ENCODE assay signal across 10 mouse cellular contexts in genomic region chr1:51719897-51720673, GRCm38 (mm10).
DNase-seq lines count a peak whose midpoint lies in the region; ATAC-seq lines count a peak whose summit lies in the region.
"Had no signal": no experiment of that assay in that cellular context is flagged by ENCODE, and none has a peak within 500 bp of the region (broad histone marks: within the 10 kb centered on the region; RNA-seq: fewer than 3 reads in every experiment).

No protein-coding gene starts in this region.

- H3K36me3 ChIP-seq in midbrain, embryonic 11.5 days (ENCODE audit: control insufficient read depth, insufficient read depth, low read length): no peaks in the 10 kb centered on the region
- H3K36me3 ChIP-seq in midbrain, embryonic 10.5 days: no peaks in the 10 kb centered on the region
- no peaks in the 10 kb centered on the region for H3K36me3 ChIP-seq in stomach, embryonic 14.5 days (ENCODE audit: control insufficient read depth, insufficient read depth, low read length)
- H3K36me3 ChIP-seq: heart, embryonic 15.5 days had no signal

- H3K4me1 ChIP-seq in midbrain, embryonic 11.5 days (ENCODE audit: control insufficient read depth, insufficient read depth, low read length): no peaks in the 10 kb centered on the region
- peaks cover 5% of the 10 kb centered on the region; the same call in 1 of the 2 replicates for H3K4me1 ChIP-seq in midbrain, embryonic 10.5 days
- no peaks in the 10 kb centered on the region for H3K4me1 ChIP-seq in stomach, embryonic 14.5 days (ENCODE audit: control insufficient read depth, insufficient read depth, low read length)
- H3K4me1 ChIP-seq: heart, embryonic 15.5 days had no signal

- H3K4me3 ChIP-seq in midbrain, embryonic 11.5 days (ENCODE audit: low read depth, low read length): no peak overlapping the region
- H3K4me3 ChIP-seq in midbrain, embryonic 10.5 days: no peak overlapping the region
- H3K4me3 ChIP-seq in stomach, embryonic 14.5 days (ENCODE audit: low read depth, low read length): no peak overlapping the region
- H3K4me3 ChIP-seq: heart, embryonic 15.5 days; myocyte had no signal

- intact Hi-C loops in heart, postnatal 10 days (cut with DNase I): no loop called here

- H3K27ac ChIP-seq in midbrain, embryonic 11.5 days (ENCODE audit: low read depth, low read length): no peak overlapping the region
- H3K27ac ChIP-seq in midbrain, embryonic 10.5 days (replicated peaks): no peak overlapping the region
- H3K27ac ChIP-seq in stomach, embryonic 14.5 days (ENCODE audit: low read length): no peak overlapping the region
- H3K27ac ChIP-seq: heart, embryonic 15.5 days had no signal

- DNase-seq in cerebellum, postnatal 10 days: peak; percentile 76 to 83
- DNase-seq in cerebellum, adult 8-10 months: no peak
- DNase-seq in midbrain, embryonic 11.5 days (ENCODE audit: low spot score, missing footprints): peak; percentile 66
- no peak for DNase-seq in midbrain, embryonic 10.5 days (ENCODE audit: low spot score)
- DNase-seq in layer of hippocampus, adult 9-11 months: peak; percentile 18
- no peak for DNase-seq in urinary bladder, adult 2 months (ENCODE audit: low spot score)
- no peak for DNase-seq in heart, postnatal 10 days

- no peaks in the 10 kb centered on the region for H3K9me3 ChIP-seq in midbrain, embryonic 11.5 days (ENCODE audit: control insufficient read depth, low read length)
- no peaks in the 10 kb centered on the region for H3K9me3 ChIP-seq in midbrain, embryonic 10.5 days (replicated peaks)
- no peaks in the 10 kb centered on the region for H3K9me3 ChIP-seq in stomach, embryonic 14.5 days (ENCODE audit: control insufficient read depth, low read depth, low read length)
- H3K9me3 ChIP-seq: heart, embryonic 15.5 days had no signal

- no peak overlapping the region for H3K9ac ChIP-seq in midbrain, embryonic 11.5 days (ENCODE audit: low read length)
- no peak overlapping the region for H3K9ac ChIP-seq in stomach, embryonic 14.5 days (replicated peaks; ENCODE audit: low read depth, low read length)
- H3K9ac ChIP-seq: heart, embryonic 15.5 days had no signal

- WGBS in midbrain, embryonic 11.5 days: 75% methylated on average over 9 of the region's 9 CpGs
- WGBS in midbrain, embryonic 10.5 days: 79% methylated on average over 9 of the region's 9 CpGs
- WGBS in stomach, embryonic 14.5 days: 59% methylated on average over 9 of the region's 9 CpGs

- H3K27me3 ChIP-seq in midbrain, embryonic 11.5 days (ENCODE audit: control insufficient read depth, insufficient read depth, low read length): no peaks in the 10 kb centered on the region
- no peaks in the 10 kb centered on the region for H3K27me3 ChIP-seq in midbrain, embryonic 10.5 days (ENCODE audit: low read depth, poor library complexity, severe bottlenecking)
- H3K27me3 ChIP-seq in stomach, embryonic 14.5 days (ENCODE audit: control insufficient read depth, insufficient read depth, low read length): no peaks in the 10 kb centered on the region
- H3K27me3 ChIP-seq: heart, embryonic 15.5 days had no signal

- no peak for ATAC-seq in midbrain, embryonic 11.5 days (ENCODE audit: low FRiP score)
- ATAC-seq in stomach, embryonic 14.5 days (ENCODE audit: insufficient number of reproducible peaks, insufficient read depth, low FRiP score, low read depth): 0 out of 2 replicates have a peak, but pooled peaks have one; percentile 42

- no peak overlapping the region for H3K4me2 ChIP-seq in midbrain, embryonic 11.5 days
- H3K4me2 ChIP-seq in stomach, embryonic 14.5 days (replicated peaks; ENCODE audit: low read depth, low read length): no peak overlapping the region
- H3K4me2 ChIP-seq: heart, embryonic 15.5 days had no signal

Comparison
In these comparisons a context has a peak if more than half of its experiments do, and no peak if none do; other contexts are left out.
1. DNase-seq: peak in cerebellum, postnatal 10 days (2 of 2), midbrain, embryonic 11.5 days (single experiment) and layer of hippocampus, adult 9-11 months (single experiment); none in cerebellum, adult 8-10 months (single experiment), midbrain, embryonic 10.5 days (single experiment), urinary bladder, adult 2 months (single experiment) and heart, postnatal 10 days (0 of 2).